Mouse (Mus musculus): ENCODE measurements around the gene Pxn. TPM values are rescaled to one million over a fixed set of nuclear protein-coding genes. Genes with fewer than 3 reads are reported as not detected.
A peak's percentile ranks its signal among the peaks of the same experiment; 100 is the strongest.

Gene Pxn
- polyA plus RNA-seq (2012; rRNA removed): 65.1 and 136 TPM in 2 replicates

DNA sequence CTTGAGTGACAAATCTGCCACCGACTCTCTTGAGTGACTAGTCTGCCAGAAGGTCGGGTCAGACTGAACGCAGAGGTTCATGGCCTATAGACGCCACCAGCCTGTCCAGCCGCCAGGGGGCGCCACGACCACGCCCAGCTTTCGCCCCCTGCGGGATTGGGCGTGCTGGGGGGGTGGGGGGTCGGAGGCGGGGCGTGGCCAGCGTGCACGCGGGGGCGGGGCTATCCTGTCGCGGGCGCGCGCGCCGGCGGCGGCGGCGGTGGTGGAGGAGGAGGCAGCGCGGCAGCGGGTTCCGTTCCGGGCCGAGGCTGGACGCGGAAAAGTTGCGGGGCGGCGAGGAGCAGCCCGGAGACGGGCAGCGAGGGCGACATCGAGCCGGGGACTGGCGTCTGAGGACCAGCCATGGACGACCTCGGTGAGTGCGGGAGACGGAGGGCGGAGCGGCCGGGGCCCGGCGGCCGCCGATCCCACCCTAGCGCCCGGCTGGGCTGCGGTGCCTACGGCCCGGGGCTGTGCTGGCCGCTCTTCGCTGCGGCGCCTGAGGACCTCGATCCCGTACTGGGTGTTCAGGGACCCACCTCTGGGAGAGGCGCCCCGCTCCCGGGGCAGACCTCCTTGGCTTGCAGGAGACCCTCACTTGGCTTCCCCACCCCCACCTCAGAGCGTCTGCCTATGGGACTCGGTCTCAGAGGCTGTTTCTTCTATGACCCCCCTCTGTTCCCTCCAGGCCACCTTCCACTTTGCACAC, at the start of gene Pxn:
Gene Pxn, plus strand, starts transcription at position 223 of the 748 bp plus-strand sequence.
- WGBS: under 1% methylated on average over 71 of the region's 74 CpGs
- Histone ChIP-seq H3K27me3 (ENCODE audit: control insufficient read depth, insufficient read depth, low read length) (no peaks in the 10 kb centered on the region), H3K36me3 (ENCODE audit: control insufficient read depth, insufficient read depth, low read length) (no peaks in the 10 kb centered on the region), H3K27ac (ENCODE audit: insufficient read depth, low read depth, low read length) (peak within 1 kb of the TSS; percentile 52), H3K4me1 (ENCODE audit: control insufficient read depth, insufficient read depth, insufficient read length, low read length) (peaks cover 9% of the 10 kb centered on the region; the same call in 1 of the 2 replicates), H3K4me3 (ENCODE audit: low read depth, low read length) (peak within 1 kb of the TSS; percentile 89)
- TF ChIP-seq POLR2A (IDR thresholded peaks at IDR 0.05; ENCODE audit: low read depth, low read length) (peak; percentile 85), CTCF (IDR thresholded peaks at IDR 0.05; ENCODE audit: extremely low read depth, insufficient read length, insufficient replicate concordance, low read depth, low read length) (peak; percentile 89)

DNA sequence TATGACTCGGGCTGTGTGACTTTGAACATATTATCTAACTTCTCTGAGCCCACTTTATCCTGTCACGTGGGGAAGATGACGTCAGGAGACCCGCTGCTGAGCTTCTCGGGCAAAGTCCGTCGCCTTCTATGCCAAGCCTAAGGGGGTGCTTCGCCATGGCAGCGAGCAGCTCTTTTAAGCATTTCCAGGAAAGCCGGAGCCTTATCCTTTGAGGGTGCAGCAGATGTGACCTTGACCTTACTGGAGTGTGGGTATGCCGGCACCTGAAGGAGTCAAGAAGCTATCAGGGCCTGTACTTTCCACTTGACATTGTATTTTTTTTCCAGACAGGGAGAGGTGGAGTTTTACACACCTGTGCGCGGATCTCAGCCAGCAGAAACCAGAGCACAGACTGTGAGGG, 47.6 kb upstream of the Pxn start:
- TF ChIP-seq POLR2A (IDR thresholded peaks at IDR 0.05; ENCODE audit: low read depth, low read length) (no peak), CTCF (IDR thresholded peaks at IDR 0.05; ENCODE audit: extremely low read depth, insufficient read length, insufficient replicate concordance, low read depth, low read length) (no peak)
- no peaks in the 10 kb centered on the region for H3K27me3 ChIP-seq (ENCODE audit: control insufficient read depth, insufficient read depth, low read length)
- H3K4me3 ChIP-seq (ENCODE audit: low read depth, low read length): no peak overlapping the region
- no peak overlapping the region for H3K27ac ChIP-seq (ENCODE audit: insufficient read depth, low read depth, low read length)
- no peaks in the 10 kb centered on the region for H3K36me3 ChIP-seq (ENCODE audit: control insufficient read depth, insufficient read depth, low read length)
- 18% methylated on average over 13 of the region's 13 CpGs for WGBS
- no peaks in the 10 kb centered on the region for H3K4me1 ChIP-seq (ENCODE audit: control insufficient read depth, insufficient read depth, insufficient read length, low read length)

DNA sequence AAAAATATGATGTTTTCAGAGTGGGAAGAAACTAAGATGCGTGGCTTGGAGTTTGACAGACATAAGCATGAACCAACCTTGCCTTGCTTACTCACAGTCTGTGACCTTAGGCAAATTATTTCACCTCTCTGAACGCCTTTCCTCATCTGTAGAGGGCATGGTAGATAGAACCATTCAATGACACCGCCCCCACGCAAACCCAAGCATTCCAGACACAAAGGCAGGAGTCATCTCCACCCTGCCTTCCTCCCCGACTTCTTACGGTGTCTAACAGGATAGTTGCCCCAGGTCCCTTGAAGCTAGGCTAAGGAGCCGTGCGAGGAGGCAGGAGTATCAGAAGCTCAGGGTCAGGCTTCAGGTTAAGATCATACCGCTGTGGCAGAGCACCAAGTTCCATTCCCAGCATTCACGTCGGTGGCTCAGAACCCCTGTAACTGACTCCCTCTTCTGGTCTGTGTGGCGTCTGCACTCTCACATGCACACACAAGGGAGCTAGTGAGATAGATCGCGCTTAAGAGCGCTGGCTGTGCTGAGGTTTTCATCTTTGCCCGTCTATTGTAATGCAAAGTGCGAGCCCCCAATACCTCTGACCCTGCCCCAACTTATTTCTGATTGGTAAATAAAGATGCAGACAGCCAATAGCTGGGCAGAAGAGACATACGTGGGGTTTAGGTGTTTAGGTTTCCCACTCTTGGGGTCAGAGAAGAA, 41.9 kb upstream of the Pxn start:
- Histone ChIP-seq H3K27me3 (ENCODE audit: control insufficient read depth, insufficient read depth, low read length) (no peaks in the 10 kb centered on the region), H3K4me3 (ENCODE audit: low read depth, low read length) (no peak overlapping the region), H3K4me1 (ENCODE audit: control insufficient read depth, insufficient read depth, insufficient read length, low read length) (no peaks in the 10 kb centered on the region), H3K27ac (ENCODE audit: insufficient read depth, low read depth, low read length) (no peak overlapping the region), H3K36me3 (ENCODE audit: control insufficient read depth, insufficient read depth, low read length) (no peaks in the 10 kb centered on the region)
- WGBS: 89% methylated on average over 18 of the region's 18 CpGs
- TF ChIP-seq CTCF (IDR thresholded peaks at IDR 0.05; ENCODE audit: extremely low read depth, insufficient read length, insufficient replicate concordance, low read depth, low read length) (no peak), POLR2A (IDR thresholded peaks at IDR 0.05; ENCODE audit: low read depth, low read length) (no peak)

DNA sequence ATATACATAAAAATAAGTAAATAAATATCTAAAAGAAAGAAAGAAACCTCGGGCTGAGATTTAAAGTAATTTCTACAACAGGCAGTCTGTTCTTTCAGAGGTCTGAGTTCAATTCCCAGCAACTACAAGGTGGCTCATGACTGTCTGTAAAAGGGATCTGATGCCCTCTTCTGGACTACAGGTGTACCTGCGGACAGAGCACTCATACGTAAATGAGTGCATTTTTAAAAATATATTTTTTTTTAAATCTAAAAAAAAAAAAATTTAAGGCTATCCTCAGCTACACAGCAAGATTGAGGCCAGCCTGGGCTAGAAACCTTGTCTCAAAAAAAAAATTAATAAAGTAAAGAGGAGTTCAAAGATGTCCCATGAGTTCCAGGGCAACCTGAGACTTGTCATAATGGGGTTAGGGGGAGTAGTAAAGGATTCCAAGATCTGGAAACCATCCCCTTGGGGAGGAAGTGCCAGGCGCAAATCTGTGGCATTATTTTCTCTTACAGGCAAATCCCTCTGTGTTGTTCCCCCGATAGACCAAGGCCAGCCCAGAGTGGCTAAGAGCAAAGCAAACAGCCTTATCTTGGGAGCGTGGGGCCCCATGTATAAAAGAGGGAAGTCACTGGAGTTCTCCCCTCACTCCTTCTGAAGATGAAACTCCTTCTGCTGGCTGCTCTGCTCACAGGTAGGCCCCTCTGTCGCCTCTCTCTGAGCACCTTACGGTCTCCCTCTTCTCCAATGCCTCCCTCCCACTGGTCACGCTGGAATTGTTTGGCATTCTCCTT, 40.6 kb upstream of the Pxn start, which contains the start of gene Pla2g1b:
Gene Pla2g1b, plus strand, starts transcription at position 621 of the 779 bp plus-strand sequence.
- 23% methylated on average over 9 of the region's 9 CpGs for WGBS
- no peak within 1 kb of the TSS for H3K27ac ChIP-seq (ENCODE audit: insufficient read depth, low read depth, low read length)
- no peaks in the 10 kb centered on the region for H3K36me3 ChIP-seq (ENCODE audit: control insufficient read depth, insufficient read depth, low read length)
- TF ChIP-seq POLR2A (IDR thresholded peaks at IDR 0.05; ENCODE audit: low read depth, low read length) (no peak), CTCF (IDR thresholded peaks at IDR 0.05; ENCODE audit: extremely low read depth, insufficient read length, insufficient replicate concordance, low read depth, low read length) (no peak)
- H3K4me3 ChIP-seq (ENCODE audit: low read depth, low read length): no peak within 1 kb of the TSS
- H3K4me1 ChIP-seq (ENCODE audit: control insufficient read depth, insufficient read depth, insufficient read length, low read length): no peaks in the 10 kb centered on the region
- no peaks in the 10 kb centered on the region; the same call in 1 of the 2 replicates for H3K27me3 ChIP-seq (ENCODE audit: control insufficient read depth, insufficient read depth, low read length)

DNA sequence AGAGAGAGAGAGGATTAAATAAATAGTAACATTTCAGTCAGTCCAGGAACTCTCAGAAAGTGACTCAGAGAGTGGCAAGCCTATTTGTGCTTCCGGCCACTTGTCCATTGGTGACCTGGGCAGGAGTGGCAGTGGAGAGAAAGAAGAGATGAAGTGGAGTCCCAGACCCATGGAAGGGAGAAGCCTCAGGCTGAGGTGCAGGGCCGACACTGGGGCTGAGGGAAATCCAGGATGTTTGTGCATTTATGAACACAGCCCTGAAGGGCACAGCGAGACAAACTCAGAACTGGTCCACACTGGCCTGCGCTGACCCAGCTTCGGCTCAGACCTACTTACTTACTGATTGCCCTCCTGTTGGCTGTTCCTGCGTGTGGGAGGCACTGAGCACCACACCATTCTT, 36.7 kb upstream of the Pxn start:
- 88% methylated on average over 6 of the region's 6 CpGs for WGBS
- Histone ChIP-seq H3K4me3 (ENCODE audit: low read depth, low read length) (no peak overlapping the region), H3K27ac (ENCODE audit: insufficient read depth, low read depth, low read length) (no peak overlapping the region), H3K4me1 (ENCODE audit: control insufficient read depth, insufficient read depth, insufficient read length, low read length) (peaks cover 3% of the 10 kb centered on the region; the same call in 1 of the 2 replicates), H3K36me3 (ENCODE audit: control insufficient read depth, insufficient read depth, low read length) (no peaks in the 10 kb centered on the region), H3K27me3 (ENCODE audit: control insufficient read depth, insufficient read depth, low read length) (no peaks in the 10 kb centered on the region; the same call in 1 of the 2 replicates)
- TF ChIP-seq POLR2A (IDR thresholded peaks at IDR 0.05; ENCODE audit: low read depth, low read length) (no peak), CTCF (IDR thresholded peaks at IDR 0.05; ENCODE audit: extremely low read depth, insufficient read length, insufficient replicate concordance, low read depth, low read length) (no peak)

DNA sequence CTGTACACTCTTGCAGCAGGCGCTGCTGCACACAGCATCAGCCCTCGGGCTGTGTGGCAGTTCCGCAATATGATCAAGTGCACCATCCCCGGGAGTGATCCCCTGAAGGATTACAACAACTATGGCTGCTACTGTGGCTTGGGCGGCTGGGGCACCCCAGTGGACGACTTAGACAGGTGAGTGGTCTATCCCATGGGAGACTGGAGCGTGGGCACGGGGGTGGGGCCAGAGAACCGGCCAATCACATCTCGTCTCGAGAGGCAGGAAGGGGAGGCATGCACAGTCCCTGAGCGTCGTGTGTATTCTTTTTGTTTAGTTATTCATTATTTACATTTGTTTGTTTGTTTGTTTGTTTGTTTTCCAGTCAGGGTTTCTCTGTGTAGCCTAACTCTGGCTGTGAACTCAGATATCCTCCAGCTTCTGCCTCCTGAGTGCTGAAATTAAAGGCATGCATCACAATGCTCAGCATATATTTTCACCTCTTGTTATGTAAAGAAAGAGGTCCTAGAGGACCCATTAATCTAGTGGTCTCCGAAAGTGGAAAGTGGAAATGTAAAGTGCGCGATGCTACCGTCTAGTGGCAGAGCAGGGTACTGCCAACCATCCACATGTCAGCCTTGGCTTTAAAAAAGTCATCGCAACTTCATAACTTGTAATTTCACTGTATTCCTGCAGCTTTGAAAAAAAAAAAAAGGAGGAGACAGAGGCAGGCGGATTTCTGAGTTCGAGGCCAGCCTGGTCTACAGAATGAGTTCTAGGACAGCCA, 35.5 kb upstream of the Pxn start:
- no peak overlapping the region for H3K27ac ChIP-seq (ENCODE audit: insufficient read depth, low read depth, low read length)
- peaks cover 3% of the 10 kb centered on the region; the same call in 1 of the 2 replicates for H3K4me1 ChIP-seq (ENCODE audit: control insufficient read depth, insufficient read depth, insufficient read length, low read length)
- no peaks in the 10 kb centered on the region; the same call in 1 of the 2 replicates for H3K27me3 ChIP-seq (ENCODE audit: control insufficient read depth, insufficient read depth, low read length)
- H3K4me3 ChIP-seq (ENCODE audit: low read depth, low read length): no peak overlapping the region
- 31% methylated on average over 20 of the region's 20 CpGs for WGBS
- H3K36me3 ChIP-seq (ENCODE audit: control insufficient read depth, insufficient read depth, low read length): no peaks in the 10 kb centered on the region
- TF ChIP-seq POLR2A (IDR thresholded peaks at IDR 0.05; ENCODE audit: low read depth, low read length): no peak
- peak; percentile 61; the same call in 1 of the 2 replicates for TF ChIP-seq CTCF (IDR thresholded peaks at IDR 0.05; ENCODE audit: extremely low read depth, insufficient read length, insufficient replicate concordance, low read depth, low read length)
